Mouse (Mus musculus) lung, postnatal 0 days (tissue): ENCODE data around the gene Sez6.

Experiments used
- CTCF ChIP-seq: IDR thresholded peaks from 2 replicates; pipeline ENCODE4 v1.5.1; 2016; ENCODE audit warnings: antibody characterized with exemption, mild to moderate bottlenecking
- EP300 ChIP-seq: IDR thresholded peaks from 2 replicates; pipeline ENCODE4 v1.6.1; 2016; ENCODE audit warnings: antibody characterized with exemption, mild to moderate bottlenecking, control low read depth

DNA sequence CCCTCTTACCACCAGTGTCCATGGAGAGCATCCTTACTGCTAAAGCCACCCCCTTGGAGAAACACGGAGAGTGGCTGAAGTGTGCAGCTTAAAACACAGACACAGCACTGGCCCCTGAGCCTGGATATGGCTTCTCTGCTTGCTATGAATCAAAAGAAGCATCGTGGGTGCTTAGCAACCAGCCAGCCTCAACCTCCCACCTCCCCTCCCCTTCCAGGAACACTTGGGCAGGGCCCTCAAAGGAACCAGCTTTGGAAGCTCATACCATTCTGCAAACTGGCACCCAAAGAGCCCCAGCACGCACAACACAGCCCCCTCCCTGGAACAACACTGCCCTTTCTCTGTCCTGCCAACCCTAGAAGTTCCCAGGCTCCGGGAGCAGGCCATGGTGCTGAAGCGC is 21.2 kb upstream of the Sez6 start:
- TF ChIP-seq CTCF (no peak), EP300 (no peak)
